Mouse (Mus musculus) ES-E14 (cell line): ENCODE measurements at regions not wholly inside any gene's neighbourhood (a gene's known extent, or its start where the extent isn't known, plus 50 kb on each side); places are given as distances from the start of the nearest gene placed in this dataset.

Source experiments
- DNase-seq: peaks from one replicate; pipeline ENCODE4 v3.0.0-alpha.2; 2013; ENCODE audit warnings: low read depth, low spot score
- H3K27ac ChIP-seq: 2 replicates; pipeline ENCODE4 v1.5.1; 2012; ENCODE audit warnings: low read depth, mild to moderate bottlenecking, low read length, moderate library complexity, mixed read lengths; ENCODE audit not compliant: poor library complexity, insufficient read depth, severe bottlenecking
- H3K36me3 ChIP-seq: 2 replicates; pipeline ENCODE4 v1.6.1; 2012; ENCODE audit warnings: mild to moderate bottlenecking, low read length, moderate library complexity, mixed read lengths; ENCODE audit not compliant: control insufficient read depth, poor library complexity, insufficient read depth, severe bottlenecking
- H3K4me1 ChIP-seq, 2 experiments: fragments of 150-350 bp in 1 of 2; sonication (generic) in 1 of 2; 2 replicates each; pipeline ENCODE4 v1.6.1; 2012; ENCODE audit warnings: low read length in 2 of 2, mild to moderate bottlenecking in 1 of 2, mixed read lengths in 1 of 2; ENCODE audit not compliant: control insufficient read depth in 2 of 2, insufficient read depth in 2 of 2, poor library complexity in 1 of 2
- H3K4me3 ChIP-seq, 2 experiments: fragments of 150-350 bp in 1 of 2; sonication (generic) in 1 of 2; 2 replicates each; pipeline ENCODE4 v1.5.1; 2012; ENCODE audit warnings: low read length in 2 of 2, low read depth in 1 of 2, mild to moderate bottlenecking in 1 of 2, mixed read lengths in 1 of 2; ENCODE audit not compliant: insufficient read depth in 1 of 2, poor library complexity in 1 of 2, severe bottlenecking in 1 of 2
- H3K9ac ChIP-seq: 2 replicates; pipeline ENCODE4 v1.6.1; 2012; ENCODE audit warnings: low read depth, mild to moderate bottlenecking, low read length, mixed read lengths; ENCODE audit not compliant: poor library complexity, insufficient read depth, severe bottlenecking
- H3K9me3 ChIP-seq: fragments of 150-350 bp; sonication (generic); 2 replicates; pipeline ENCODE4 v1.6.1; 2012; ENCODE audit warnings: low read depth, mild to moderate bottlenecking, low read length; ENCODE audit not compliant: control insufficient read depth, insufficient read depth
- CHD2 ChIP-seq: IDR thresholded peaks from 2 replicates; pipeline ENCODE4 v1.6.1; 2014; ENCODE audit warnings: mild to moderate bottlenecking, low read depth, low read length, inconsistent platforms
- HCFC1 ChIP-seq: IDR thresholded peaks from 2 replicates; pipeline ENCODE4 v1.6.1; 2012; ENCODE audit warnings: low read length, inconsistent platforms, borderline replicate concordance; ENCODE audit not compliant: insufficient read depth
- MAFK ChIP-seq: IDR thresholded peaks from 2 replicates; pipeline ENCODE4 v1.6.1; 2014; ENCODE audit warnings: mild to moderate bottlenecking, low read depth, low read length, inconsistent platforms; ENCODE audit not compliant: insufficient read depth
- ZC3H11A ChIP-seq: IDR thresholded peaks from 2 replicates; pipeline ENCODE4 v1.6.1; 2012; ENCODE audit warnings: low read depth, mild to moderate bottlenecking, inconsistent platforms, low read length, borderline replicate concordance
- ZNF384 ChIP-seq: IDR thresholded peaks from 2 replicates; pipeline ENCODE4 v1.6.1; 2012; ENCODE audit warnings: low read depth, low read length, inconsistent platforms
- in situ Hi-C, 2 experiments: fragments of 600-800 bp; cut with MboI; formaldehyde crosslinking; loops; one replicate each; pipeline ENCODE4 v1.15.1; 2025; ENCODE audit warnings: low sequenced_read_pairs in 2 of 2, inconsistent platforms in 1 of 2; ENCODE audit not compliant: unreplicated experiment in 2 of 2

DNA sequence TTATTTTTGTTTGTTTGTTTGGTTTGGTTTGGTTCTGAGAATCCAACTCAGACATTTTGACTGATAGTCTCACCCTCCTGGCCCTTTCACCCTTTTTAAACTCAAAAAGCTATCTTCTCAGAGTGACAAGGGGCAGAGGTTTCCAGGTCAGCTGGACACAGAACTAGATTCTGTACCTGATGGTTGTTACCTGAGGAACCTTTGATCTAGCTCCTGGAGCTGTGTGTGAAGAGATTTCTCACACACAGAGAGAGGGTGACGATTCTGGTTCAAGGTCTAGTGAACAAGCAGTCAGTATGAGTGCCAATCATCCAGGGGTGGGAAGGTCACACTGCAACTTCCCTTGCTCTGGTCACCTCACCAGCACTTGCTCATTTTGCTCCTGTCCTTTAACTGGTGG, 83.5 kb upstream of the Lrig1 start:
- in situ Hi-C loops, result no loop called here
- Histone ChIP-seq H3K9ac (no peak overlapping the region), H3K27ac (no peak overlapping the region), H3K4me3 (no peak overlapping the region), H3K36me3 (no peaks in the 10 kb centered on the region), H3K4me1 (peaks cover 9 to 10% of the 10 kb centered on the region in 2 experiments), H3K9me3 (no peaks in the 10 kb centered on the region)
- no peak for TF ChIP-seq MAFK
- TF ChIP-seq HCFC1, result no peak
- no peak for TF ChIP-seq CHD2
- no peak for TF ChIP-seq ZC3H11A
- DNase-seq, result no peak

DNA sequence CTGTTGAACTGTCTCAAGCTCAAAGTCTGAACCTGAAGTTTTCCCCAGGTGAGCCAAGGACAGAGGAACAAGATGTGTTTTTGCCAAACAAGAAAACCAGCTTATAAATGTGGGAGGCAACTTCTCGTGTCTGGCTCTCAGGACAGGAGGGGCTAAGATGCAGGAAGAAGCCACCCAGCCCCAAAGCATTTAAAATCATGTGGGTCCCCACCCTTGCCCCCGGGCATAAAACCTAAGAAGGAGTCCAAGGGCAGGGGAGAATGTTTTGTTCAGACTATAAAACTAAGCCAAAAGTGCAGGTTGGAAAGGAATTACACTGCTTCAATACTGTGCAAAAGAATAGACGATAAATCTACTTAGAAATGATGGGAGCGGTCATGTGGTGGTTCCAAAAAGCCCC, 80.7 kb upstream of the Lrig1 start:
- Histone ChIP-seq H3K27ac (peak overlapping the region; percentile 17; the same call in 1 of the 2 replicates), H3K9ac (no peak overlapping the region), H3K4me1 (peaks cover 12% of the 10 kb centered on the region in 2 experiments), H3K9me3 (no peaks in the 10 kb centered on the region), H3K4me3 (no peak overlapping the region), H3K36me3 (no peaks in the 10 kb centered on the region)
- DNase-seq, result peak; percentile 73
- TF ChIP-seq CHD2 (no peak), ZC3H11A (no peak), ZNF384 (no peak), MAFK (no peak), HCFC1 (no peak)
- in situ Hi-C loops, result no loop called here

DNA sequence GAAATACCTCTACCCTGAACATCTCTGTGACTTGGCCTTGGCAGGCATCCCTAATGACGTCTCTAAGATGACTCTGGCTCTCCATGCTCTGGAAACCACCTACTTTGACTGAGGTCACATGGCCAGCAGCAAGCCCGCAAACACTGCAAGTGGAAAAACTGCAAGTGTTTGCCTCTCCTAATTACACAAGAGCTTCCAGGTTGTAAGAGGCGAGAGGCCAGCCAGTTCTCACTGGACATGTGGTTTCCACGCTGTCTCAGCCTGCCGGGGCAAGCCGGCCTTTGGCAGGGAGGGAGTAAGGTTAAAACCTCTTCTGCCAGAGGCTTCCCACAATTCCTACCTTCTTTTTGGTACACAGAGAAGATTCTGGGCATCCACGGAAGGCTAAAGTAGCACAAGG, 79.9 kb upstream of the Lrig1 start:
- no peak for TF ChIP-seq HCFC1
- TF ChIP-seq ZNF384, result no peak
- TF ChIP-seq MAFK, result no peak
- TF ChIP-seq CHD2, result no peak
- TF ChIP-seq ZC3H11A, result no peak

DNA sequence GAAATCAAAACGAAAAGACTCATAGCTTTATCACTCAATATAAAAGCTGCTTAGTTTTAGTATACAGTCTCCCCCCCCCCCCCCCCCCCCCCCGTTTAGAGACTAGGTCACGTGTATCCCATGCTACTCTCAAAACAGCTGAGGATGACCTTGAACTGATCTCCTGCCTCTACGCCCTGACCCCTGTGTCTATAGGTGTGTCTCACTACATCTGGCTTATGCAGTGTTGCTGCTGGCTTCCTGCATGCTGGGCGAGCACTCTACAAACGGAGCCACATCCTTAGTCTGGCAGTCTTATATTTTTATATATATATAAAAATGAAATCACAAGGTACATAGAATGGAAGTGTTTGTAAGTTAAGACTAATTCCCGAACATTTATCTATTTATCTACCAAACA, 79.3 kb upstream of the Lrig1 start:
- TF ChIP-seq MAFK, result no peak
- TF ChIP-seq HCFC1, result no peak
- TF ChIP-seq ZC3H11A, result no peak
- no peak for TF ChIP-seq CHD2
- TF ChIP-seq ZNF384, result no peak
- H3K9ac ChIP-seq, result no peak overlapping the region
- in situ Hi-C loops, result no loop called here
- H3K27ac ChIP-seq, result no peak overlapping the region
- no peak for DNase-seq
- H3K4me1 ChIP-seq, result peaks cover 12% of the 10 kb centered on the region in 2 experiments
- no peak overlapping the region for H3K4me3 ChIP-seq
- H3K36me3 ChIP-seq, result no peaks in the 10 kb centered on the region
- no peaks in the 10 kb centered on the region for H3K9me3 ChIP-seq

More for the DNA sequence above, 79.9 kb upstream of the Lrig1 start:
- no peak overlapping the region for H3K27ac ChIP-seq
- in situ Hi-C loops, result no loop called here
- H3K36me3 ChIP-seq, result no peaks in the 10 kb centered on the region
- peaks cover 12% of the 10 kb centered on the region in 2 experiments for H3K4me1 ChIP-seq
- H3K9me3 ChIP-seq, result no peaks in the 10 kb centered on the region
- H3K9ac ChIP-seq, result no peak overlapping the region
- DNase-seq, result no peak
- no peak overlapping the region for H3K4me3 ChIP-seq

DNA sequence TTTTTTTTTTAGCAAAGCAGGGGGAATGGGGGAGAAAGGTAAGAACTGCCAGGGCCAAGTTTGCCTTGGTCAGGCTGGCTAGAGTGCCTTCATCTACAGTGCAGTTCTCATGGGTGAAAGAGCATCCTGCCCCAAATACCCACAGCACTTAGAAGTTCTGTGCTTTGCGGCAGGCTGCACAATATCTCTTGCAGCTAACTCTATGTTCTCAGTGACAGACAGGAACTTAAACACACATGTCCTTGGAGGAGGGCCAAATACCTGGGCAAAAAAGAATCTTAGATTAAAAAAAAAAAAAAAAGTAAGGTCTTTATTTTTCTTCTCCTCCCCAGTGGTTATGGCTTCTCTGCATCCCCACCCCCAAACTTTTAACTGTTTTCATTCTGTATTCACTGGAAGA, 78.8 kb upstream of the Lrig1 start:
- no peak overlapping the region for H3K4me3 ChIP-seq
- DNase-seq, result no peak
- H3K4me1 ChIP-seq, result peaks cover 12% of the 10 kb centered on the region in 2 experiments
- no peak for TF ChIP-seq ZC3H11A
- TF ChIP-seq CHD2, result no peak
- no peak for TF ChIP-seq MAFK
- TF ChIP-seq ZNF384, result no peak
- no peak for TF ChIP-seq HCFC1
- no peak overlapping the region for H3K9ac ChIP-seq
- H3K36me3 ChIP-seq, result no peaks in the 10 kb centered on the region
- no peaks in the 10 kb centered on the region for H3K9me3 ChIP-seq
- no peak overlapping the region for H3K27ac ChIP-seq
- in situ Hi-C loops, result no loop called here
